Mouse (Mus musculus): ENCODE measurements around the gene Cfl1.

Gene Cfl1

DNA sequence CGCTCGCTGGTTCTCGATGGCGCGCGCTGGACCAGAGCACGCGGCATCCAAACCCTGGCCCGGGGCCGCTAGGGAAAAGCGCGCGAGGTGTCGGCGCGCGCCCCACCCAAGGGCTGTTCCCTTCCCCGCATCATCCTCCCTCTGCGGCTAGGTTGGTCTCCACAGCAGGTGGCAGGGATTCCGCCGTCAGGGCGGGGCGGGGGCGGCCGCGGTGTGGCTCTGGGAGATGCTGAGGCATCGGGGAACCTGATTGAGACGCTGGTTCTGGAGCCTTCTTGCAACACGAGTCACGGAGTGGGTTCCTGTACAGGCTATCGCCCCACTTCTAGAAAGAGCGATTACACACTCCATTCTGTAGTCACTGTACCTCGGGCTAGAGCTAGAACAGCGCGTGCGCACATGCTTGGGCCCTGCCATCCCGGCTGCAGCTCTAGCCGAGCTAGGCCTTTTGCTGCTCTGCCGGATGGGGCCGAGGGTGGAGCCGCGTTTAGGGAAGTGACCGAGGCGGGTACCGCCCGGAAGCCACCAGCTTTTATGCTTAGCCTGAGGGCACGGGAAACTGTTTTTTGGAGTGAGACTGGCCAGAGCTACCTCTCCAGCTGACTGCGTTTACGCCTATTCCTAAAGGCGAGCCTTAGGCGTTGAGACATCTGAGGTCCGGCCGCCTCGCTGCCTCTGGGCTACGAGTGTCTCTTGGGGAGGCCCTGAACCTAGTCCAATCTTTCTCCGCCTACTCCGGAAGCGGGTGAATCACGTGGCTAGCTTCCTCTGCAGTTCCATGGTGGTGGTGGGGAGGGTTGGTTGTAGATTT, 848 bp downstream of the Cfl1 start:
- DNase-seq = peak; percentile 90 to 92

DNA sequence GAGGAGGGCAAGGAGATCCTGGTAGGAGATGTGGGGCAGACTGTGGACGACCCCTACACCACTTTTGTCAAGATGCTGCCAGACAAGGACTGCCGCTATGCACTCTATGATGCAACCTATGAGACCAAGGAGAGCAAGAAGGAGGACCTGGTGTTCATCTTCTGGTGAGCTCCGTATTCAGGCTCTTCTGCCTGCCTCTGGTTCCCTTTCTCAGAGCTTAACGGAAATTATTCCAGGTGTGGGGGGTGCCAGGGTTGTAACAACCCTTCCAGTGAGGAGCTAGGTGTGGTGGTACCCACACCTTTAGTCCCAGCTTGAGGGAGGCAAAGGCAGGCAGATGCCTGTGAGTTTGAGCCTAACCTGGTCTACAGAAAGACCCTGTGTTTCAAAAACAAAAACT, 2.4 kb downstream of the Cfl1 start:
- DNase-seq = no peak

DNA sequence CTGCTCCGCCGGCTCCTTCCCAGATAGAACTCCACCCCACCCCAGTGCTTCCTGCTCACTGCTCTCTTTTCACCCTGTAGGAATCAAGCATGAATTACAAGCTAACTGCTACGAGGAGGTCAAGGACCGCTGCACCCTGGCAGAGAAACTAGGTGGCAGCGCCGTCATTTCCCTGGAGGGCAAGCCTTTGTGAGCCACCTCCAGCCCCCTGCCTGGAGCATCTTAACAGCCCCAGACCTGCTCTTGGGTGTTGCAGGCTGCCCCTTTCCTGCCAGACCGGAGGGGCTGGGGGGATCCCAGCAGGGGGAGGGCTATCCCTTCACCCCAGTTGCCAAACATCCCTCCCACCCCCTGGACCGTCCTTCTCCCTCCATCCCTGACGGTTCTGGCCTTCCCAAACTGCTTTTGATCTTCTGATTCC, 3.1 kb downstream of the Cfl1 start:
- DNase-seq = peak; percentile 29 to 60

DNA sequence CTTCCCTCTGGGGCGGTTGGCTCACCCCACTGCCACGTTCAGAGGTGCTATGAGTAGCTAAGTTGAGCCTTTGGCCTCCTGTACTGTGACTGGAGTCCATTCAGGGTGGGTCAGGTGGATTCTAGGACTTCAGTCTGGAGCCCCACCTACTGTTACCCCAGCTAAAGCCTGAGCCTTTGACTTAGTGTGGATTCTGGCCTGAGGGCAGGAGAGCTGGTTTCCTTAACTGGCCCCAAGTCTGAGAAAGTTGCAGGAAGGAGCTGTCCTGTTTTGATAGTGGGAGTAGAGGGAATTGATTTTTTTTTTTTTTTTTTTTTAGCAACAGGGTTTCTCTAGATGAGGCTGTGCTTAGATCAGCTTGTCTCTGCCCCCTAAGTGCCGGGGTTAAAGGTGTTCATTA, 4.1 kb downstream of the Cfl1 start:
- DNase-seq = peak; percentile 66 to 68

DNA sequence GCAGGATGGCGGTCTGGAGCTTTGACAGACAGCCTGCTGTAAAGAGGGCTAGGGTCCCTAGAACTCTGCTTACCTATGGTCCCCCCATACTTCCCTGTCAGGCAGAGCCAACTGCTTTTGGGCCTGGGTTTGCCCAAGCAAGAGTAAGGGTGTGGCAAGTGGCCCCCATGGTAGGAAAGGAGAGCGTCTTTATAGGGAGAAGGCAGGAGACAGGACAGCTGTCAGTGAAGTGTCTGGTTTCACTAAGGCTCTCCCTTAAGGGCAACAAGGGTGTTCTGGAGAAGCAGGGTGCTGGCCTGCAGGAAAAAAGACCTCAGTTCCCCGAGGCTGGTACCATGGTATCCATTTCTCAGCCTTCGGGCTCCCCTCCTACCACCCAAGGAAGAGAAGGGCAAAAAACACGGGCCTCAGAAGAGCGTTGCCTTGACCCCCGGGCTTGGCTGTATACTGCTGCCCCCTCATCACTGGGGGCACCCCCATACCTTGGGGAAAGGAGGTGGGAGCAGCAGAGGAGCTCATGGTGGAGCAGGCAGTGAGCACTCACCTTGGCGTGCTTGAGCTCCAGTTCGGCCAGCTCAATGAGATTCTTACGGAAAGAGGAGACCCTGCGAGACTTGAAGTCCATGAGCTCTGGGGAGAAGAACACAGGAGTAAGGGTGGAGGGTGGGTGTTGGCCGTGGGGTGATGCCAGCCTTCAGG, 5.2 kb downstream of the Cfl1 start:
- DNase-seq = no peak

DNA sequence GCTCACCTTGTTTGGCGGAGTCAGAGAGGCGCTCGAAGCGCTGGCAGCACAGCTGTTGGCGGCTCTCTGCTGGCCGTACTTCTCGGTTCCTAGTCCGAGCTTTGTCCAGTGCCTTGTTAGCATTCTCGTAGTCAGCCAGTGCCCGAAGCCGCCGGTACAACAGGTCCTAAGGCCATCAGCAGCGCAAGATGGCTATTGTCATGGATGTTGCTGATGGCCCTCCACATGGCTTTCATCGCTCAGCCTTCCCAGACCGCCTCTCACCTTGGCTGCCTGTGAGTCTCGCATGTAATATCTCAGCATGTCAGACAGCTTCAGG, 5.8 kb downstream of the Cfl1 start:
- no peak for DNase-seq

DNA sequence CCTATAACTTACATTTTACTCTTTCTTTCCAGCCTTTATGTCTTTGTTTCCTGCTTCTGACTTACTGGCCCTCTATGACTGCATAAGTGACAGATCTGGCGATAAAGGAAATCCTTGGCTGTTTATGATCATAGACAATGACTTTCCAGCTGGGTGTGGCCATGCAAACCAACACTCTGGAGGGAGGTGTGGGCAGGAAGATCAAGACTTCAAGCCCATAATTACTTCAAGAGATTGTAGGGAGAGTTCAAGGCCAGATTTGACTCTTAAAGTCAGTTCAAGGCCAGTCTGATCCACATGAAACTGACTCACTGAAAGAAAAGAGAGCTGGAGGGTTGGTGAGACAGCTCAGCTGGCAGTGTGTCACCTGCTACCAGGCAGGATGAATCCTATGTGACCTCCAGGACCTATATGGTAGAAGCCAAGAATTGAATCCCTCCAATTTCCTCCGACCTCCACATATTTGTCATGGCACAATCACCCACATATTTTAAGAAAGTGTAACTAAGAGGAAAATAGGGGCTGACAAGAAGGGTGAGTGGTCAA, 10.1 kb downstream of the Cfl1 start:
- DNase-seq = no peak

DNA sequence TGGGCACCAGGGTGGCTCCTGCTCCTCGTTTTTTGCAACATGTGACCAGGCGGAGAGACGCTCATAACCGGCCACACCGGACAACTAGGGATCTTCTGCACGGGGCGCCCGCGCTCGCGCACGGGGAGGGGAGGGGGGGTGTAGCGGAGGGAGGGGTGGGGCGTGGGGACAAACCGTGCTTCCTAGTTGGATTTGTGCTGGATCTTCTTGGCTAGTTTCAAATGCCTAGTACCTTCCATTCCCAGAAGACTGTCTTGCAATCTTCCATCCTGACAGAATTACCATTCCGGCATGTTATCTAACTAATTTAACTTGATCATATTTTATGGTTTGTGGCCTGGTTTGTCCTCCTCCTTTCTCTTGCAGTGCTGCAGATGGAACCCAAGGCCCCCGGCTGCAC, 13.4 kb downstream of the Cfl1 start, which contains the start of gene 1700020D05Rik:
1700020D05Rik (minus strand) TSS at position 101 of the 400 bp plus-strand sequence.
- DNase-seq = no peak

DNA sequence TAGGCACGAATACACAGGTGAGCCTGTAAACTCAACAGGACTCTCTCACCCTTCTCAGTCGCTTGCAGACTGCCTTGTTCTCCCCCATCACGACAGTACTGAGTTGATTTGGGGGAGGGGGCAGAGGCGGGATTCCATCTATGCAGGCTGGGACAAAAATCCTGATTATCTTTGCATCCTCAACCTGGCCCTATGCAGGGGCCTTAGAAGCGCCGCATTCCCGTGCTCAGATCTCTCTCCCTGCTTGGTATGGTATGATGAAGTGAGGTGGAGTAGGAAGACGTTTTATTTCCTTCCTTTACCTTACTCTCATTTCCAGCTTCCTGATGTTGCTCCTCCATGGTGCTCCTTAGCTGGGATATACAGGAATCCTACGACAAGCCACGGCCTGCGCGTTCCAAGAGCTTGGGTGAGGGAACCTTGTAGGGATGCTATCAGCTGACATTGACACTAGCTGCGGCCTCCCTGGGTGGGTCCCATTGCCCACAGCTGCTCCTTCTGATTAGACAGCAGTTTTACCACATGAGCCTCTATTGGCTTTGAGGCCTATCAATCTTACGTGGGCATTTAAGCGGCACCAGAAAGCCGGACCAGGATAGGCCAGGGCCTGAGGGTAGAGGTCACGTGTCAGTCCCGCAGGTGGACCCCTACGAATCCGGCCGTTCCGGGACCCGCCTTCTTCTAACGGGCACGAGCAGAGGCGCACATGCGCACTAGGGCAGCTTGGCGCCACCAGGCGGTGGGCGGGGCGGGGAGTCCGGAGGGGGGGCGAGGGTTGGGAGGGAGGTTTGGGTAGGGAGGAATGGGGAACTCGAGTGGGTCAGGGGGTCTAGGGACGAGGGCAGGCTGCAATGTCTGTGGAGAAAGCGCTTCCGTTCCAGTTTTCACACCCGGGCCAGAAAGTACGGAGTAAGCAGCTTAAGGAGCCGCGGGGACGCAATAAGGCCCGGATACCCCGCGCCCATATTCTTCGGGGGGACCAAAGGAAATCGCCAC, 20.1 kb downstream of the Cfl1 start, which contains the start of gene Snx32:
Snx32 (minus strand) TSS at position 508 of the 996 bp plus-strand sequence.
- peak; percentile 98 to 100 for DNase-seq

DNA sequence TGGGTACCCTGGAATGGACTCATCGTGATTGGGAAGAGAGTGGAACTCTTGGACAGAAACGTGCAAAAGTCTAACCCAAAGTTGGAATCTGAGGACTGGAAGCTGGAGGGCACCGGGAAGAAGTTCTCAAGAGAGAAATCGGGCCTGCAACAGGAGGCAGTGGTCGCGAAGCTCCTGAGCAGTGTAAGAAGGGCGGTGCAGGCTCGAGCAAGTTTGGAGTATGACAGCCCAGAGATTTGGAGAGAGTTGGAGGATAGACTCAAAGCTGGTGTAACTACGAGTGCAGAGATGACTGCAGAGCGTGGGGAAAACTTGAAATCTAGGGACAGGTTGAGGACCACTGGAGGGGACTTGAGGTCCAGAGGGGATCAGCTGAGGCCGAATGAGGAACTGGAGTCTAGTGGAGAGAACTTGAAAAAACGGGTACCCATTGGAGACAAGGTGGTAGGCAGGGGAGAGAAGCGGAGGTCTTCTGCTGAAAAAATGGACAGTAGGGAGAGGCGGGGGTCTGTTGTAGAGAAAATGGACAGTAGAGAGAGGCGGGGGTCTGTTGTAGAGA, 20.9 kb downstream of the Cfl1 start:
- DNase-seq = no peak

DNA sequence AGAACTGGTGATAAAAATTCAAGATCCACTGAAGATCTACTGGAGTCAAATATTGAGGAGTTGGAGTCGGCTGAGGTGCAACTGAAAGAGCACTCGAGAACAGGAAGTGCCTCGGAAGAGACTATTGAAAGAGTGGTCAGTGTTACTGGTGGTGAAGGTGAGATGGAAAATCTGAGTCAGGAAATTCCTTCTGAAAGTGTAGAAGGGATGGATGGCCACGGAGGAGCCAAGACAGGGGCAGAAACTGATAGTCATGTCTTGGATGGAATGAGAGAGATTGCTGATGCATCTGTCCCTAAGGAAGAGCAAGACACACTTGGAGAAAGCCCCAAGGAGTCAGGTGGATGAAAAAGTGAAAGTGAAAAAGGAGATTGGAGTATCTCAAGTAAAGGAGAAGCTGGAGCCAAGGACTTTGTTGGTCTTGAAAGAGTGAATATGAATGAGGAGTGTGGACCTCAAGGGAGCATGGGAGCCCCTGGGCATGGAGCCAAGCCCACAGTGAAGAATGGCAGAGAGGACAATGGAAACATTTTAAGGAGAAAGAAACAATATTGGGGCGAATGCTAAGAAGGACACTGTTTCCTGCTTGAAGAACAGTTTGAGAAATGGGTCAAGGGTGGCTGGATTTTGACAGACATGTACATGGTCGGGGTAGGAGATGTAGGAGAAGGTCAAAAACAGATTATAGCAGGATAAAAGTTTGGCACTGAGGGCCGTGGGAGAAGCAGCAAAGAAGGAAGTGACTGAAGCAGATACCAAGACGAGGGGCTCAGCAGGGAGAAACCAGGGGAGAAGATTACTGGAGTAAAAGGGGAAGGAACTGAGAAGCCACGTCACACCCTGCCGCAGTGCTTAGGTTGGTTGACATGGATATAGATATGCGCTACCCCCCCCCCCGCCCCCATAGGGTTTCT, 22.1 kb downstream of the Cfl1 start:
- no peak for DNase-seq

DNA sequence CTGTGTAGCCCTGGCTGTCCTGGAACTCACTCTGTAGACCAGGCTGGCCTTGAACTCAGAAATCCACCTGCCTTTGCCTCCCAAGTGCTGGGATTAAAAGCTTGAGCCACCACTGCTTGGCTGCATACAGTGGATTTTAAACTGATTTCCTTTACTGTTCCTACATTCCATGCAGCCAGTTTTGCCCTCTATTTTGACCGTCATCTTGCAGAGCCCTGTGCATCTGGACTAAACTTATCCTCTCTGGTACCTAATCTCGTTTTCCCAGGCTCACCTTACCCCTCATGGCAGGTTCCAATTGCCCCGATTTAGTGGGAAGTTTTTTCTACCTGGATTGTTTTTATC, 22.7 kb downstream of the Cfl1 start:
- no peak for DNase-seq

DNA sequence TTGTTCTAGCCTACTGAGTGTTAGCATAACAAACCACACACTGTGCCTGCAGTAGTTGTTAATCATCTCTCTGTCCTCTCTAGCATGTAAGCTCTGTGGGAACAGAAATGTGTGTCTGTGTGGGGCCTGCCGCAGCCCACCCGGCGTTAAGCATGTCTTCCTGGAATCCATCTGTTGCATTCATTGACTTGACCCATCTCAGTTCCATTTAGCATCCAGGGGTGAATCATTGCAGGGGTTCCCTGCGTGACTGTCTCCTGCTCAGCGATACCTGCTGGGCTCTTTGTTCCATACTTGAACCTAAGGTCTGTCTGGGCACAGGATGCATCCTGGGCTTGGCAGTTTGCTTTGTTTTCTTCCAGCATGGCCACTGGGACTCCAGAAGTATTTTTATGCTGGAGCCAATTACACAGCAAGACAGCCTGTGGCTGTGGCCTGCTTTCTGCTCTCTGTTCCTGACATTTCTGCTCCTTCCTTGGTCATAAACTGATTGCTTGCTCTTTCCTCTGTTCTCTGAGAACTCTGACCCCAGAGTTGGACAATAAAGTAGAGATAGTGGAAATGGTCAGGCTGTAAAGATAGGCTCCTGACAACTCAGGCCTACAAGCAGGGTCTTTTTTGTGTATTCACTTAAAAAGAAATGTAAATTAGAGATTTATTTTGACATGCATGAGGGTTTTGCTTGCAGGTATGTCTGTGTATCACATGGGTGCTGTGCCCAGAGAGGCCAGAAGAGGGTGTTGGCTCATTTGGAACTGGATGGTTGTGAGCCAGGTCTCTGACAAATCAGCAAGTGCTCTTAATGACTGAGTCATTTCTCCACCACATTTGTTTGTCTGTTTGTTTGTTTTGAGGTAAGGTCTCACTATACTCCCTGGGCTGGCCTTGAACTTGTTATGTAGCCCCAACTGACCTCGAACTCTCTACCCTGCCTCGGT, 25.9 kb downstream of the Cfl1 start:
- DNase-seq = peak in 1 of 2 experiments; percentile 42

DNA sequence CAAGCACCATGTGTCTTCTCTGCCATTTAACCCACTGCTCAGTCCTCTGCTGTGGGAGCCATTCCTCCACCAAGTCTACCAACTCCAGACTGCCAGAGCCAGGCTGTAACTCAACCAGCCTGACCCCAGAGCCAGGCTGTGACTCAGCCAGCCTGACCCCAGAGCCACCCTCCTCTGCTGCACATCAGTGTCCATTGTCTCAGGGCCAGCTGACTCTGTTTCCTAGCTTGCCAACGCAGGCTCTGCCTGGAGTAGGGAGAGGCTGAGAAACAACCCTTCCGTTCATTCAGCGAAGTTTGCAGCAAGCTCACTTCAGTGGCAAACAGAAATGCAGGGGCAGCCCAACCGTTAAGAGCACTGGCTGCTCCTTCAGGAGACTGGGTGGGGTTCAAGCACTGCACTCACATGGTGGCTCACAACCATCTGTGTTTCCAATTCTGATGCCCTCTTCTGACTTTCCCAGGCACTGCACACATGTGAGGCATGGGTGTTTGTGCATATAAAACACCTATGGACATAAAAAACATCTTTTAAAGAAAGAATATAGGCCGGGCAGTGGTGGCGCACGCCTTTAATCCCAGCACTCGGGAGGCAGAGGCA, 26.8 kb downstream of the Cfl1 start:
- DNase-seq = no peak

DNA sequence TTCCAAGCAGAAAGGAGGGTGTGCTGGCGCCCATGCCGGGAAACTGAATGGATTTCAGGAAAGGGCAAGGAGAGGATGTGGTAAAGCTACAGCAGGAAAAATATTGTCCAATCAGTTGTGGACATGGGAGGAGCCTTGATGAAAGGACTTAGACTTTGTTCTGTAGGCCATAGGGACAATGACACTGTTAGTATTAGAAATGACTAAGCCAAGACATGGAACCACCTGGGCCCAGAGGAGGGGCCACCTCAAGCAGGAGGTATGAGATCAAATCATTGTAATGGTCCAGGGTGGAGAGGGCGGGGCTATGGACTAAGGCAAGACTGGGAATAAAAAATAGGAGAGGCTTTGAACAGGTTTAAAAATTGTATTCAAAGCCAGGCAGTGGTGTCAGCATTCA, 28.5 kb downstream of the Cfl1 start:
- DNase-seq = peak; percentile 11 to 35

DNA sequence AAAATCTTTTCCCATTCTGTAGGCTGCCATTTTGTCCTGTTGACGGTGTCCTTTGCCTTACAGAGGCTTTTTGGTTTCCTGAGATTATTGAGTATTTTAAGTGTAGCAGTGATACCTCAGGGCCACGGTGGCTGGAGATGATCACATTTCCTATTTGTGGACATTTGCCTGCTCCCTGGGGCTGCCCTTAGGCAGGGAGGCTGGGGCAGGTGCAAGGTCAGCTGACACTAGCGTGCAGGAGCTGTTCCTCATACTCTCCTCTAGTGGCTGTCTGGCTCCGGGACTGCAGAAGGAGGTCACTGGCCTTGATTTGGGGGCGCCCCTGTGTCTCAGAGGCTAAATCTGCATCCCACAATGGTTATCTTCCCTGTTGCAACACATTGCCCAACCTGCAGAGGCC, 34.9 kb downstream of the Cfl1 start:
- no peak for DNase-seq

DNA sequence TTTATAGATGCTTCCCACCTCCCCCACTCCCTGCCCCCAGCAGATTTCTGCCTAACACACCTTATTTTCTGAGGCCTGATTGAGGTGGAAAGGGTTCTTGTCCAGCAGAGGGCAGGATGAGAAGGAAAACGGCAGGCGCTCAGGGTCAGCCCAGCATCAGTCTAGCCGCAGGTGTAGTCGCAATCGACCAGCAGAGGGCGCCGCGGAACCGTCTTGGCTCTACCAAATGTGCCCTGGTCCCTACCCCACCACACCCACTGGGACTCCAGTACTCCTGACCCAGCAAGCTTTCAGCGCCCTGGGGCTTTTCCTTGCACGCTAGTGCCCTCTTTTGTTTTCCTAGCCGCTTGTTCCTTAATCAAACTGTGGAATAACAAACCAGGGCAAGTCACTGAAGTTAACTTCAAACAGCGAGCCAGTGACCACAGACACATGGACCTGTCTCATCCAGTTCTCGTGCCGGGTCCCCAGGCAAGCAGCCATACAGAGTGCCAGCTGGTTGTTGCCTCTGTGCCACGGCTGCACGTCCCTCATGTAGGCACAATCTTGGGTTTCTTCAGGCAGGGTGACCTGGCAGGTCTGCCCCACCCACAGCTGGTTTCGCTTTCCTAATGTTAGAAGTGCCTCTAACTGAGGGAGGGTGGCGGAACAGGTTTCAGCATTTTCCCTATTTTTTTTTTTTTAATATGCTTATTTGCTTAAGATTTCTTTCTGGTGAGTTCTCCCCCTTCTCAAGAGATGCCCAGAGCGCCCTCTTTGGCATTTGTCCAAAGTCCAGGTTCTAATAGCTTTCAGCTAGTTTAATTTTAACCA, 39.3 kb downstream of the Cfl1 start:
- DNase-seq = peak; percentile 98 to 99

DNA sequence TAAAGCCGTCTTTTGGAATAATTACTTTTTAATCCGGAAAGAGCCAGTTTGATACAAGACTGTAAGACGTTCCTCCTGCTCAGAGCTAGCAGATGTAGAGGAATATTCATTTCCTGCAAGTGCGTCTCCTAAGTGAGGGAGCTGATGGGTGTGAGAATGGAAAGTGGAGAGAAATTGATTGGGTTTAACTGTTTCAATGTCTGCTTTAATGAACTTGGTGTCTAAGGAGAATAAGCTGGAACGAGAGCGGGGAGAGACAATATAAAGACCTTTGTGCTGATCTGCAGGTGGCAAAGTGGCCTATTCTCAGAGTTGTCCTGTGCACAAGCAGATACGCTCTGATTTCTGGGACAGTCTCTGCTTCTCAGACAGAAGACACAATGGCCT, 39.9 kb downstream of the Cfl1 start:
- peak in 1 of 2 experiments; percentile 12 for DNase-seq

DNA sequence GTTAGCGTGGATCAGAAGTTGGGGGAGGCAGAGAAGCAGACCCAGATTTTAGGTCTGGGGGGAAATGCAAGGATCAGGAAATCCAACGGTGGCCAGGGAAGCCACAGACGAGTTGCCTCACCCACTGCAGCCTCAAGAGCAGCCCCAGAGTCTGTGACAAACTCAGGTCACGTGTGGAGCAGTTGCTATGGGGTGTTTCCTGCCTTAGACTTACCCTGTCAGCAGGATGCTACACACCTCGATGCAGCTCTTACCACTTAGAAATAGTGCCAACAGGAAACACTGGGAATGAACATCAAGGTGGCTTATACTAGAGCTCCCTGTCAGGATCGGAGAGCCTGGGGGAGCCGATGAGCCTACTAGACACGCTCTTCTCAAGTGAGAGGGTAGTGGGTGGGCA, 42.3 kb downstream of the Cfl1 start:
- no peak for DNase-seq
